Mouse (Mus musculus) cerebellum, postnatal 4 days (tissue): Measurements from ENCODE around the gene Trex1.
A peak's percentile ranks its signal among the peaks of the same experiment; 100 is the strongest.

ENCODE experiments used
- DNase-seq, 2 experiments: peaks; one replicate each; pipeline ENCODE4 v3.0.0; 2022; ENCODE audit warnings: low spot score in 2 of 2, mixed read lengths in 1 of 2

The Trex1 gene

DNA sequence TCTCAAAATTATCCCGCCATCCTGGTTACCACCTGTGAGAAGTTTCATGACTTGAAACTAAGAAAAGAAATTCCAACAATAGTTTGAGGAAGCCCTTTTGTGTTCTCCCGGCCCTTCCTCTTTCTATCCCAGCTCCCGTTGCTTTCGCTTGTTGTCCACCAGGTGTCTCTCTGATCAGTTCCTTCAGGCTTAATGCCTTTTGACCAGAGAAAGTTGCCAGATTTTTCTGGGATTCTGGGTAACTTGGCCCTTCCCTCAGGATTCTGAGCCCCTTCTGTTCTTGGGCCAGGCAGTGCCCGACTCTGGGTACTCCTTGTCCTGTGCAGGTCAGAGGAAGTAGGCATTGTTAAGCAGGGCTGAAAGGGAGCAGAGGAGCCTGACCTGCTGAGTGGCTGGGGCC, 28.5 kb upstream of the Trex1 start:
- DNase-seq: peak in 1 of 2 experiments; percentile 54

GRCm38 (mm10) chr9:109084922-109085321, 25.4 kb upstream of the Trex1 start:
- DNase-seq: no peak

DNA sequence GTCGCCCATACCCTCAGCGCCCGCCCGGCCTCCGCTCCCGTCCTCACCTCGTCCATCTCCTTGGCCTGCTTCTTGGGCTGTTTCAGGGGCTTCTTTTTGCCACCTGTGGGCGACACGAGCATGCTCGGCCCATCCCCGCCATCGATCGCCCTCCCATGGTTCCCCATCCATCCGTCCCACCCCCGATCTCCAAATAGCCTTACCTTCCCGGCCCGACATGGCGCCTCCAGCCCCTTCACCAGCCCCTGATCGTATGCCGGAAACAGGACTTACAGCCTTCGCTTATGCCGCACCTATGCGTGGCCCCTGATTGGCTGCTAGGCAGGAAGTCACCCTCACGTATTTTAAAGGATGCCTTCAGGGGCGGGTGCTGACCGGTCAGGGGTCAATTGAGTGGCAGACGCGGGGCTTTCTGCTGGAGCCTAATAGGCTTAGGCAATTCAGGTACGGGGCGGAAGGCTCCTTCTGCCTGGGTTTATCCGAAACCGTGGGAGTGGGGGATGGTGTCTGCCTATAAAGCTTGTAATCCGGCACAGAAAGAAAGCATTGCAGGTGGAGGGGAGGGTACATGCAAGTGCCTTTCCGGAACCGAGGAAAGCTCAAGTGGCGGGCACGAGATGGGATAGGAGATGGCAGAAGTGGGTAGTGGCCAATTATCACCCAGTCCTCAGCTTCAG, 22.7 kb upstream of the Trex1 start, which contains the start of the genes Ccdc51 and Tma7:
Gene Ccdc51, plus strand, starts transcription at position 370 of the 677 bp plus-strand sequence.
Gene Tma7, minus strand, starts transcription at position 464 of the 677 bp plus-strand sequence.
- peak in 1 of 2 experiments; percentile 77 for DNase-seq

GRCm38 (mm10) chr9:109081749-109082123, 22.2 kb upstream of the Trex1 start:
- DNase-seq: no peak

GRCm38 (mm10) chr9:109080516-109080915, 21.0 kb upstream of the Trex1 start:
- DNase-seq: no peak

- DNase-seq: peak; percentile 86 to 91
These were observed 14.4 kb upstream of the Trex1 start, which contains the start of gene Atrip for GRCm38 (mm10) chr9:109073661-109074573. Atrip (minus strand) TSS chr9:109074124.

GRCm38 (mm10) chr9:109068095-109068735, 8.7 kb upstream of the Trex1 start:
- no peak for DNase-seq

- DNase-seq: no peak
These were observed 1.4 kb upstream of the Trex1 start for GRCm38 (mm10) chr9:109060898-109061295.

DNA sequence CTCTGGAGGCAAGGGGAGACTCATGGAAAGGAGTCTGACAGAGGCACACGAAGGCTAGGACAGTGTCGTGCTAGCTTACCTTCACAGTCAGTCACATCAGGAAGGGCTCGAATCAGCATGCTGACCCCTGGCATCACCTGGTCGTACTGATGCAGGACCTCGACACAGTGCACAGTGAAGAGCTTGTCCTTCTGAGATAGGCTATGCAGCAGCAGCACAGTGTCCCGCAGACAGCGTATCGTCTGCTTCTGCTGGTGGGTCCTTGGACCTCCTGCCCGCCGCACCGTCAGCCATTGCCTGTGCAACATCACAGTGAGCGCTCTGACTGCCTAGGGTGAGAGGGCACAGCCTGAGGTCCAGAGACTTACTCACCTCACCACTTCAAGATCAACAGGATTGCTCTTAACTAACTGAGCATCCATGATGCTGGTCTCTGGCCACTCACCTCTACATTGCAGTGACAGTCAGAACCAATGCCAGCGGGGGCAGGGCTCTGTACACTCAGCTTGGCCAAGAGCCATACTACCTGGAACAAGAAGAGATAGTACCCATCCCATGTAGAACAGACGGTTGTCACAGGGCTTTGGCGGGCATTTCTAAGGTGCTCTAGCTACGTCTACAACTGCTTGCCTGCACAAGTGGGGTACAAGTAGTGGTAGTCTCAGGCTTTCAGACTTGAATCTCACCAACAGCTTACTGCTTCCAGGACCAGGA, 807 bp upstream of the Trex1 start:
- no peak for DNase-seq

DNA sequence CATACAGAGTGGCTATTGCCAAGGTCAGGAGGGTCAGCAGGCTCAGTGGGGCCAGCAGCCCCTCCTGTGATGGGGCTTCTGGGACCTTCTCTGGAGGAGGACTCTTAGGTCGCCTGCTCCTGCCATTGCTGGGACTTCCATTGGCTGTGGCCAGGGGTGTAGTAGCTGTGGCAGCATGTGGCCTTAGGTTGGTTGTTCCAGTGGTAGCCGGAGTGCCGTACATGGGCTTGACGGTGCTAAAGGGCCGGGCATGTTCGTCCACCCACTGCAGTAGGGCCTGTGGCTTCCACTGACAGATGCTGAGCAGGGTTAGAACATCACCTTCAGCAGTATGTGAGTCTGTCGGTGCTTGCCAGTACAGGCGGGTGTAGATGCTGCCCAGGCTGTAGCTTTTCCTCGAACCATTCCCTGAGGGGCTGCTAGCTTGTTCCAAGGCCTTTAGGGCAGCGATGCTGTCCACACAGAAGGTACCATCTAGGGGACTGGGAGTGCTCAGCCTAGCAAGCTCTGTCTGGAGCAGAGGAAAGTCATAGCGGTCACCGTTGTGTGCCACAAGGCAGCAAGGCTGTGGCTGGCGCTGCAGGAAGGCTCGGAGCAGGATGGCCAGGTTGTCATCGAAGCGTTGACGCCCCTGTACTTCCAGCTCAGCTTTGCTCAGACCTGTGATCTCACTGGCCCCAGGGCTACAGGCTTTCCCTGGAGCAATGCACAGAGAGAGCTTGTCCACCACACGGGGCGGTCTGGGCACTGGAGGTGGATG, 1.3 kb downstream of the Trex1 start:
- no peak for DNase-seq

DNA sequence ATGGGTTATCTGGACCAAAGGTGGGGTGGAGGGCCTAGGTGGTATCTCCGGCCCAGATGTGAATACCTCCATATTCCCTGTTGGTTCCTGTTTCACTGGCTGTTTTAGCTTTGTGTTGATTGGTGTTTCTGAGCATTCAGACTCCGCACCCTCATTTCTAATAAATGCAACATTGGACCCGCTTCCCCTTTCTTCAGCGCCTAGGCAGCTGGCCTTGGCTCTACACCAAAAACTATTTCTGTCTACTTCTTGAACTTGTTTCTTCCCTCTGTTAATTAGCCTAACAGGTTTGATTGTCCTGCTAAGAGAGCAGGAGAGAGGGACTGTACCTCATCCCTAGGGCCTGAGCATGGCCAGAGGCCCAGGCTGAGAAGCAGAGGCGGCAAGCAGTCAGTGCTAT, 2.0 kb downstream of the Trex1 start:
- DNase-seq: no peak

DNA sequence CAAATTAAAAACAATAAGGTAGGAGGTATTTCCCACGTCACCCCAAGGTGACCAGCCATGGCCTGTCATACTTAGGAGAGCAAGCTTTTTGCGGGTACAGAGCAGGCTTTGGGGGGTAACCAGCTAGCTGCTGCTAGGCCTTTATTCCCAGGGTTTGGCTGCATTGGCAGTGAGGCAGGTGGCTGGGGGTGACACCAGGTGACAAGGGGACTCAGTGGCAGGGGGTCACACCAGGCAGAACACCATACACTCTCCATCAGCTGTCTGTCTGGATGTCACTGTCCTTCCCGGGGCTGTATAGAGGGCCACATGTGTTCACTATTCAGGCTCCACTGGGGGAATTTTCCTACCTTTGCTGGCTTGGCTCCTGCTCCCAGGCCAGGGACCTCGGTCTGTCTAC, 2.6 kb downstream of the Trex1 start:
- no peak for DNase-seq

DNA sequence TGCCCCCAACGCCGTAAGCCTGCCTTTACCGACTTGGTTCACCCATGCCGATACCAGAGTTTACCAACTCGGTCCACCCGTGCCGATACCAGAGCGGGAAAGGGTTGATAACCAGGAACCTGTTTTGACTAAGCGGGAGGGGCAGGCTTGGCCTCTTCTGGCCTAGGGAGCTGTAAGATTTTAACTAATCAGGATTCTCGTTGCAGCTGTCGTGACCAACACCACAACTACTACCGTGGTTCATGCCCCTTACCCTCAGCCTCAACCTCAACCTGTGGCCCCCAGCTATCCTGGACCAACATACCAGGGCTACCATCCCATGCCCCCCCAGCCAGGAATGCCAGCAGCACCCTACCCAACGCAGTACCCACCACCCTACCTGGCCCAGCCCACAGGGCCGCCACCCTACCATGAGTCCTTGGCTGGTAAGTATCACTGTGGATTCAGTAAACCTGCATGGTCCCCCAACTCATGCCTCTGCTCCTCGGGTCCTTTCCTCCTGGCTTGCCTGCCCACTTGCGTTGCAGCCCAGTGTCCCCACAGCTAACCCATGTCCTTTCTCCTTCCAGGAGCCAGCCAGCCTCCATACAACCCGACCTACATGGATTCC, 3.3 kb downstream of the Trex1 start:
- no peak for DNase-seq

- DNase-seq: no peak
These were observed 4.1 kb downstream of the Trex1 start for GRCm38 (mm10) chr9:109055271-109056030.

GRCm38 (mm10) chr9:109054712-109055111, 4.8 kb downstream of the Trex1 start:
- DNase-seq: no peak

GRCm38 (mm10) chr9:109053851-109054250, 5.7 kb downstream of the Trex1 start:
- no peak for DNase-seq

DNA sequence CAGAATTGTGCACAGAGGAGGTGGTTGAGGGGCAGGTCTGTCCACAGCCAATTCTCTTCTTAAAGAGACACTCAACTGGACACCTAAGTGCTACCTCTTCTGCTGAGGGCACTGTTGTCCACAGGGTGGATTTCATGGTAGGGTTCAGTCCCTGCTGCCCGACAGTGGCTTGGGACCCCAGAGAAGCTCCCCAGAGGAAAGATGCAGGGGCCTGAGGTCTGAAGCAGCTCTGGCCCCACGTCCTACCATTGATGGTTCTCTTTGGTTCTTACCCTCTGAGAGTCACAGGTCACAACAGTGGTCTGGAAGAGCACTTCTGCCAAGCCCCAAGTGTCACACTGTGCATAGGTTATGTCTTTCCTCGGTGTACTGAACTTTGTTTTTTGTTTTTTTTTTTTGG, 6.2 kb downstream of the Trex1 start:
- no peak for DNase-seq

DNA sequence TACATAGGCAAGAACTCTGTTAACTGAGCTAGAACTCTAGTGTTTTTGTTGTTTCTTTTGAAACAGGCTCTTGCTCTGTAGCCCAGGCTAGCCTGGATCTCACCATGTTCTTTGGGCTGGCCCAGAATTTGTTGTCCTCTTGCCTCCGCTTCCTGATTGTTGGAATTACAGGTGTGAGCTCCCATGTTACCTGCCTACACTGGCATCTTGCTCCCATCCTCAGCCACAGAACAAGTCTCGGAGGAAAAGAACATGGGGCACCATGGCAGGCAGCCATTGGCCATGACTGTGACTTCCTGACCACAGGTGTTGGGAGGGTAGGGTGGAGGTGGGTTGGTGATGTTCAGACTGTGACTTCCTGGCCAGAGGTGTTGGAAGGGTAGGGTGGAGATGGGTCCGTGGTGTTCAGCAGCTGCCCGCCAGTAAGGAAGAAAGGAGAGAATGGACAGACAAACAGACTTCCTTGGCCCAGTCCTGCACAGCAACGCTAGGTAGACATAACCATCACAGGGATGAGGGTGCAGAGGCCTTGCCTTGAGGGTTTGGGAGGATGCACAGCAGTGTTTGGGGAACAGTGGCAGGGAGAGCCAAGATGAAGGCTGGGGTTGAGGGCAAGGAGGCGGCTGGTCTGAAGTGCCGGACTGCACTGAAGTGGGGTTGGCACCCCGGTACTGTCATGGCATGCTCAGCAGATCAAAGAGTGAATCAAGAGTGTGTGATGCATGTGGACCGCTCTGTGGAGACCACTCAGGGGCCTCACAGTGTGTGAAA, 6.9 kb downstream of the Trex1 start:
- no peak for DNase-seq
